Mouse (Mus musculus): Measurements from ENCODE around the gene Ccnb3. TPM values are rescaled to one million over a fixed set of nuclear protein-coding genes. Genes with fewer than 3 reads are reported as not detected.

Gene Ccnb3
- polyA plus RNA-seq, 1 experiment from 2014 or later: 0.02 TPM

Other genes with a start within 250 kb of the Ccnb3 start
- gene Akap4, start 25.9 kb upstream of the Ccnb3 start, polyA plus RNA-seq (2016; fragmentation: Nextera tagmentation; extraction: Ambion mirVana): not detected in 2 replicates

Data from midbrain, embryonic 10.5 days (tissue).